Mouse (Mus musculus): ENCODE results near the gene Lrrc29. TPM values are rescaled to one million over a fixed set of nuclear protein-coding genes. Genes with fewer than 3 reads are reported as not detected.

The Lrrc29 gene
- total RNA-seq, 2 experiments from 2014 or later, result 13.4 to 26.2 TPM

DNA sequence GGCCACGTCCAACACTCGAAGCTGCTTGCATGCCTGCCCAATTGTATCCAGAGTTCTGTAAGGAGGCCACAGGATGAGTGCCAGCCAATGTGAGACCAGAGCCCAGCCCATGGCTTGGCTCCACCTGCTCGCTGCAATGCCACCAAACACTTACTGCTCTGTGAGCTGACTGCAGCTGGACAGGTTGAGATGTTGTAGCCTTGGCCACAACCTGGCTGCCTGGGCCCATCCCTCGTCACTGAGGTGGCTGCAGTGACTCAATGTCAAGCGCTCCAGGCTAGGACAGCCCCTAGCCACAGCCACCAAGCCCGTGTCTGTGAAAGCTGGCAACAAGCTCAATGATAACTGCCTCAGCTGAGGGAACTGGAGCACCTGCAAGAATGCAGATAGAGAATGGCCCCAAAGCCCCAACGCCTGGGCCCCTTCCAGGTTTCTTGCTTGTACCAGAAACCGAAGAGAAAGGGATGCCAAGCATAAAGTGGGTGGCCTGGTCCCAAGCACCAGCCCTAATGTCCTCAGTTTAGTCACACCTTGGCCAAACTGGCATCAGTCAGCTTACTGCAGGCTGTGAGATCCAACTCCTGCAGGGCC, 13.1 kb downstream of the Lrrc29 start:
- ATAC-seq (replicated peaks; ENCODE audit: low FRiP score, poor library complexity, severe bottlenecking), result peak; percentile 18

DNA sequence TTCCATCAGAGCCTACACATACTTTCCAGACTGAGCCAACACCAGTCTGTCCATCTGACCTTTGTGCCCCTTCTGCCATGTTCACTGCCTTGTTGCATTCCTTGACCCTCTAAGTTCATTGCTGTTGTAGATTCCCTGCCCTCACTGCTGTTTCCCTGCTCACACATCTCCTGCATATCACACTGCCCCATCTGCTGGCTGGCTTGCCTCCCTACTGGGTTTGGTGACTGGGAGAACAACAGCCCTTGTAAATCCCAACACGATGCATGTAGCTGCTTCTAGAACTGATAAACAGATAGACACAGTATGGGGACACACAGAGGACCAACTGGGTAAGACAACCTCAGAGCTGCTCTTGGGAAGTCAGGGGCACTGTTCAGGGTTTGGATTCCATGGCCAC, 14.4 kb downstream of the Lrrc29 start:
- 0 out of 2 replicates have a peak, but pooled peaks have one; percentile 7 for ATAC-seq (replicated peaks; ENCODE audit: low FRiP score, poor library complexity, severe bottlenecking)

DNA sequence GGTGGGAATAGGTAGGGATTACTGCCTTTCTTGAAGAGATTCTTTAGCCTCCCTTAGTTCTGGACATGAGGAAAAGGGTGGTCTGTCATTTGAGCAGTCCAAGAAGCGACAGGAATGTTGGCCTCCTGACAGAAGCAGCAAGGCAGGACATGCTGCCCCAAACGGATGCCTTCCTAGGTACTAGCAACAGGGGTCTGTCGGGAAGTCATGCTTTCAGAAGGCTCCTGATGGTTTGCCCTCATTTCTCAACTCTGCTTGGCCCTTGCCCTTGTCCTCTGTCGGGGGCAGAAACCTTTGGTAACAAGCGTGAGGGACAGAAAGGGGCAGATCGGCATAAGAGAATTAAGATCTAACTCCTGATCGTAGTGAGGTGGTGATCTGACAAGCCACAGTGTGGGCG, 16.0 kb downstream of the Lrrc29 start:
- no peak for ATAC-seq (replicated peaks; ENCODE audit: low FRiP score, poor library complexity, severe bottlenecking)

DNA sequence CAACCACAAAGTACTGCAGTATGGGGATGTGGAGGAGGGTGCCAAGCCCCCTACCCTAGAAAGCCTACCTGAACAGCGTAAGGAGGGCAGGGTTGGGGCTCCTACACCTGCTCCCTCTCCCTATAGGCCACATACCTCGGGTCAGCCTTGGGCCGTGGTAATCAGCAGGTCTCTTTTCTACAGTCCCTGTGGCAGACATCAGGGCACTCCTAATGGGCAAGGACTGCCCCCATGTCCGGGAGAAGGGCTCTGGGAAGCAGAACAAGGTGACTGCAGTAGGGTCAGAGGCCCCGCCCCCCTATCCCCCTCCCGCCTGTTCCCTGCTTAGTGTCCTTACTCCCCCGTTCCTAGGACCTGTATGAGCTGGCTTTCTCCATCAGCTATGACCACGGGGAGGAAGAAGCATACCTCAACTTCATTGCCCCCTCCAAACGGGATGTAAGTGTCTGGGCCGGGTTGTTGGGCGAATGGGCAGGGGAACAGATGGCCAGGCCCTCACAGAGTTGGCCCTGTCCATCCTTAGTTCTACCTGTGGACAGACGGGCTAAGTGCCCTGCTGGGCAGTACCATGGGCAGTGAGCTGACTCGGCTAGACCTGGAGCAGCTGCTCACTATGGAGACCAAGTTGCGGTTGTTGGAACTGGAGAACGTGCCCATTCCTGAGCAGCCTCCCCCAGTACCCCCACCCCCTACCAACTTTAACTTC, 16.8 kb downstream of the Lrrc29 start:
- no peak for ATAC-seq (replicated peaks; ENCODE audit: low FRiP score, poor library complexity, severe bottlenecking)

DNA sequence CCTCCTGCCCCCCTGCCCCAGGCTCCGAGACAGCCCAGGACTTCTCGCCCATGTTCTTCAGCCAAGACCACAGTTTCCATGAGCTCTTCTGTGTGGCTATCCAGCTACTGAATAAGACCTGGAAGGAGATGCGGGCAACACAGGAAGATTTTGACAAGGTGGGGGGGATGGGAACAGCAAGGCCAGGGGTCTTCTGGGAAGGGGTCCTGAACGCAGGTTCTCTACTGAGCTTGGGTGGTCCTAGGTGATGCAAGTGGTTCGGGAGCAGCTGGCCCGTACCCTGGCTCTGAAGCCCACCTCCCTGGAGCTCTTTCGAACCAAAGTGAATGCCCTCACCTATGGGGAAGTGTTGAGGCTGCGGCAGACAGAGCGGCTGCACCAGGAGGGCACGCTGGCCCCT, 17.6 kb downstream of the Lrrc29 start:
- ATAC-seq (replicated peaks; ENCODE audit: low FRiP score, poor library complexity, severe bottlenecking), result no peak

DNA sequence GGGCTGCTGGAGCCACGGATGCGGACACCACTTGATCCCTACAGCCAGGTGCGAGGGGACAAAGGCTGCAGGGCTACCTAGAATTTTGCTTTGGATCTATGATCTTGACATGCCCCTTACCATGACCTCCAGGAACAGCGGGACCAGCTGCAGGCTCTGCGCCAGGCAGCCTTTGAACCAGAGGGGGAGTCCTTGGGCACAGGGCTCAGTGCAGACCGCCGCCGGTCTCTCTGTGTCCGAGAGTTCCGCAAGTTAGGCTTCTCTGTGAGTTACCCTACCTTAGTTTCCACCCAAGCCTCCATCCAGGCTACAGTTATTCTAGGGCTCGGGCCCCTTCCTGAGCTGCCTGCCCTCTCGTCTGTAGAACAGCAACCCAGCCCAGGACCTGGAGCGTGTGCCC, 18.4 kb downstream of the Lrrc29 start:
- ATAC-seq (replicated peaks; ENCODE audit: low FRiP score, poor library complexity, severe bottlenecking), result no peak

DNA sequence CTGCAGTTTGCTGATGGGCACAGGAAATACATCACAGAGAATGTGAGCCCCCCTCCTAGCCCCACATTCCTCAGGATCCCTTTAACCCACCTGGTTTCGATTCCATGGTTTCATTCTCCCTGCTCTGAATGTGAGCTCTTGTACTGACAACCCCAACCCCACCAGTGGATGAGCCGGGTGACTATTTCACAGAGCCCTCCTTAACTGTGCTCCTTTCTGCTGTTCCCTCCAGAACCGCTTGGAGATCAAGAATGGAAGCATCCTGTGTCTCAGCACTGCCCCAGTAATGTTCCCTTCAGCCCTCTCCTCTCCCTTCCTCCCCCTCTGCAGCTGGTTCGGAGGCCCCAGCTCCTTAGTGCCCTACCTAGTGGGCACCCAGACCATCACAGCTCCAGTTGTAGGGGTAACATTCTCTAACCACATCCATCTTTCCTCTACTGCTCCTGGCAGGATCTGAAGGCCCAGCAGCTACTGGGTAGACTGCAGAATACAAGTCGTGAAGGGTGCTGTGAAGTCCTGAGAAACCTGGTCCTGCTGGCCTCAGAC, 19.9 kb downstream of the Lrrc29 start:
- no peak for ATAC-seq (replicated peaks; ENCODE audit: low FRiP score, poor library complexity, severe bottlenecking)

DNA sequence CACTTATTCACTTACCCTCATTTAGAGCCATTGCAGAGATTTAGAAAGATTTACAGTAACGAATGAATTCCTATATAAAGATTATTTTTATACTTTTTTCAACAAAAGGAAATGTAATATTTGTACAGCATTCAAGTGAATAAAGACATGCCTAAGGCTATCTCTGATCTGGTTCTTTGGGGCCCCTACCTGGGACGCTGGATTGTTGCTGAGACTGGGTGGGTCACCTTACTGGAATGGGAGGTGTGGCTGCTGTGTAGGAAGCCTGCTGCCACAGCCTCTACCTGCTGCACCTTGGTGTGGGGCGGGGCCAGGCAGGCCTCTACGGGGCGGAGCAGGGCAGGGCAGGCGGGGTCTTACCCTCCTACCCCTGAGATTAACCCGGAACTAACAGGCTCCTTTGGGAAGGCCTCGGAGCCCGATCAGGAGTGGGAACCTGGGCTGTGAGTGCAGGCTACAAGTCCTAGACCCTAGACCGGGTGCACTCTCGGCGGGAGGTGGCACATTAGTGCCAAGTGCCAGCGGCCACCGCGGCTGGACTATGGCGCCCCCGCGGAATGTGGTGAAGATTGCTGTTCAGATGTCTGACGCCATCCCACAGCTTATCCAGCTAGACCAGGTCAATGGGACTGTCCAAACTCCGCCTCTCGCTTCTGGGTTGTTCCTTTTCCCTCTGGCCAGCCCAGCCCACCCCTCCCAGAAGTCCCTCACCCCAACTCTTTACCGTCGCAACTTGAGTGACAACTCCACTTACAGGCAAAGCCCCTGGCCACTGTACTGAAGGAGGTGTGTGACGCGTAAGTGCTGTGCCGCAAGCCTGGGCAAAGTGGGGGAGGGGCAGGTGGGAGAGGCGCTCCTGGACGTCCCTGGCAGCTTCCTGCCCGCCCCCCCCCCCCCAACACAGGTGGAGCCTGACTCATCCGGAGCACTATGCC, 20.6 kb downstream of the Lrrc29 start, which contains the start of gene Elmo3:
Gene Elmo3 (plus strand): TSS at position 391 of the 935 bp plus-strand sequence.
- peak; percentile 56 for ATAC-seq (replicated peaks; ENCODE audit: low FRiP score, poor library complexity, severe bottlenecking)

DNA sequence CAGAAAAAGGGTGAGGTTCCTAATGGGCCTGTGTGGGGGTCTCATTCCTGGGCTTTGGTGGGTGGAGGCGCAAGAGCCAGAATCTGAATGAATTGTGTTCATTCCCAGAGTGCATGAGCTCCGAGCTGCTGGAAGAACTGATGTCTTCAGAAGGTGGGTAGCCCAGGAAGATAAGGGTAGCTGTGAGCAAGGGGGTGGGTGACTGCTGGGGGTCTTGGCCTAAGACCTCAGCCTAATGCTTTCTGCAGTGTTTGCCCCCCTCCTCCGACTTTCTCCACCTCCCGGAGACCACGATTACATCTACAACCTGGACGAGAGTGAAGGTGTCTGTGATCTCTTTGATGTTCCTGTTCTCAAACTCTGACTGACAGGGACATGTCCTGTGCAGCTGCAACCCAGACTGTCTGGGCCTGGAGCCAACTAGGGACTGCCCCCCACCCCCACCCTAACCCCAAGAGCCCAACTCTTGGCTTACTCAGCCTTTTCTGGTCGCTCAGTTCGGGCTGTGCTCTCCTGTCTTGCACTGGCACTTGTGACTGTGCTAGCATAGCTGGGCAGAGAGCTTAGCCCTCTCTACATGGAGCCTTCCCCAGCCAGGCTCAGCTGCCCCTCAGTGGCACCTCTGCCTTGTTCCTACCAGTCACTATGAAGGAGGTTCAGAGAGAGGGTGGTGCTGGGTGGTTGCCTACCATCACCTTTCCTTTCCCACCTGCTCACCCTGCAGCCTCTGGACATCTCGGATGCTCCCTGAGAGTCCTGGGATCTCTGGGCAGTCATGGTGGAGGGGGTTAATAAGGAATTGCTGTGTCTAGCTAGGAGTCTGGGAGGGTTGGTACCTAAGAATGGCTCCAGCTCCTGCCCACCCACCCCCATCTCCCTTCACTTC, 21.5 kb downstream of the Lrrc29 start:
- no peak for ATAC-seq (replicated peaks; ENCODE audit: low FRiP score, poor library complexity, severe bottlenecking)

DNA sequence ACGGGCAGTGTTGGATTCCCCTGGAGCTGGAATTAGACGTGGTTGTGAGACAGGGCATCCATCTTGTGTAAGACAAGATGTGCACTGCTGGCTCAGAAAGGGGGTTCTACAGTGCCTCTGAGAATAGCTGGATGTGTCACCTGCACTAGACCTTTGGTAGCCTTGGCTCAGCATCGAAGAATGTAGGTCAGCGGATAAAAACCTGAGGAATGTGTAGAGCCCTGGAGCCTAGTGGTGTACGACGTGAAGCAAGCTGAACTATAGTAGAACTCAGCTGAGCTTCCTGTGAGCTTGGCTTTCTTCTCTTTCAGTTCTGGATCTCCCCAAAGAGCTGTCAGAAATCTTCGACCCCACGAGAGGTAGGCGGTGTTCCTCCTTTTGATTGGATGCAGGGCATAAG, 22.2 kb downstream of the Lrrc29 start:
- ATAC-seq (replicated peaks; ENCODE audit: low FRiP score, poor library complexity, severe bottlenecking), result no peak

DNA sequence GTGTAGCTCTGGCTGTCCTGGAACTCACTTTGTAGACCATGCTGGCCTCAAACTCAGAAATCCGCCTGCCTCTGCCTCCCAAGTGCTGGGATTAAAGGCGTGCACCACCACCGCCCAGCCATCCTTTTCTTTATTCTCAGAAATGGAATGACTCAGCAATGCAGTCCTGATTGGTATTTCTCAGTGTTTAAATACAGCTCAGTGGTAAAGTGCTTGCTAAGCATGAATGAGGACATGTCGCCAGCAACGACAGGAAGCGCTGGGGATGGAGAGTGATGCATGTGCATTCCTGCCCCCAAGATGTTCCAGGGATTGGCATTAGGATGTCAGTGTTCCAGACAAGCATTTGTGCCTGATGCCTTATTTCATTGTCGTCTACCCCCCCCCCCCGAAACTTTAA, 22.7 kb downstream of the Lrrc29 start:
- ATAC-seq (replicated peaks; ENCODE audit: low FRiP score, poor library complexity, severe bottlenecking), result no peak

DNA sequence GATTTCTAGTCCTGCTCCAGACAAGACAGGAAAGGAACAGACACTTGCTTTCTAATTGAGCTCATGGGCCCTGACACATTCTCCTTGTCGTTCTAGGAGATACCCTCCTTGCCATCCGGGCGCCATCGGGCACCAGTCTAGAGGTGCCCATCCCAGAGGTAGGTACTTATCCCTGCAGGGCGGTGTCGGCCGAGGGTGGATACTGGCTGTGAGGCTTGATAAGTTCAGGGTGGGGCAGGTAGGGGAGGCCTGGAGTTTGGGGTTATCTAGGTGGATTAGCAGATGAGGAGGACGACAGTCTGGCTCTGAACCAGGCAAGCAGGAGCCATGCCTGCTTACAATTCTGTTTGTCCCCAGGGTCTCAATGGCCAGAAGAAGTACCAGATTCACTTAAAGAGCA, 26.1 kb downstream of the Lrrc29 start:
- peak; percentile 80 for ATAC-seq (replicated peaks; ENCODE audit: low FRiP score, poor library complexity, severe bottlenecking)

DNA sequence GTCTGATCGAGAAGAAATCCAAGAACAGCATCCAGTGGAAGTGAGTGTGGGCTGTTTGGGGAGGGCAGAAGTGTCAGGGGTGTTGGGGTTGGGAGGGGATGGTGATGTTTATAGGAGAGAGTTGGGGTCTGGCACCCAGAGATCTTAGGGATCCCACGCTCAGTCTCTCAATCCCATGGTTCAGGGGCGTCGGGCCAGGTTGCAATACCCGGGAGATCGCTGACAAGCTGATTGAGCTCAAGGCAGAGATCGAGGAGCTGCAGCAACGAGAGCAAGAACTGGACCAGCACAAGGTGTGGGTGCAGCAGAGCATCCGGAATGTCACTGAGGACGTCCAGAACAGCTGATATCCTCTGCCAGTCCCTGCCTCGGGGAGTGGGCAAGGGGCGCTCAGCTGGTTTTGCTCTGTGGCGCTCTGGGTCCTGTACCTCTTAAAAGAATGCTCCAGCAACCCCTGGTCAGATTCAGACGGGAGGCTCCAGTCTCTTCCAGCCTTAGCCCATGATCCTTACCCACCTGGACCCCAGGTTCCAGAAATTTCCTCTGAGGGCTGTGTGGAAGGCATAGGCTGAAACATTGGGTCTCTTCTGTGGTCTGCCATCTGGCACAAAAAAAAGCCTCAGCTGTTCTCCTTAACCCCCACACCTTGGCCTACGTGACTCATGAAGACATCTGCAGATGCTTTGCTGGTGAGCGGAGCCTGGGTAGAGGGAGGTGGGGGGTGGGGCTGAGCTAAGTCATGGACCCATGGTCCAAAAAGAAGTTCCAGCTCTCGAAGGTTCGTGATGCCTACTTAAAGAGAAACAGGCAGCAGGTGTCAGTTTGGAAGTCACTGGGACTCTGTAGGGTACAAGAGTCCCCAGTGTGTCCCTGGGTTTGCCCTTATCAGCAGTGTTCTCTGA, 27.5 kb downstream of the Lrrc29 start:
- peak; percentile 17; the same call in 1 of the 2 replicates for ATAC-seq (replicated peaks; ENCODE audit: low FRiP score, poor library complexity, severe bottlenecking)

DNA sequence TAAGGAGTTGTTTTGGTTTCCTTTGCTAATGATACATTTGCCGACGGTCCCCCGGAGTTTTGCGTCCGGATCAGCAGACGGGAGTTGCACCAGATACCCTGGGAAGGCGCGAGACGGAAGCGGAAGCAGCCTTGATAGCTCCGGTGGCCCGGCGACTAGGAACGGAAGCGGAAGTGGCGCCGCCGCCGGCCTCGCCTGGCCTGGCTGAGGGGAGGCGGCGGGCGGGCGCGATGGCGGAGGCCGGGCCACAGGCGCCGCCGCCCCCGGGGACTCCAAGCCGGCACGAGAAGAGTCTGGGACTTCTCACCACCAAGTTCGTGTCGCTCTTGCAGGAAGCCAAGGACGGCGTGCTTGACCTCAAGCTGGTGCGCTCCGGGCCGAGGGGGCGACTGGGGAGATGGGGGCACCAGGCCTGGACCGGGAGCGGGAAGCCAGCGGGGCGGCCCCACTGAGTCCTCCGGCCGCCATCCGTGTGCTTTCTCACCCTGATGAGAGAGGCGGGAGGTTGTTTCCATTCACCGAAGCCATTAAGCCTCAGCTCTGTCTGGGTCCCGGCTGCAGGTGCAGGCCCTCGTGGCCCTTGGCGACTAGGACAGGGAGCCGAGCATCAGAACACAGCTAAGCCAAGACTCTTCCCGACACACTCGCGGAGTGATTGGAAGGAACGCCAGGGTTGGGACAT, 28.4 kb downstream of the Lrrc29 start, which contains the start of gene E2f4:
Gene E2f4 (plus strand): TSS at position 153 of the 682 bp plus-strand sequence.
- ATAC-seq (replicated peaks; ENCODE audit: low FRiP score, poor library complexity, severe bottlenecking), result peak; percentile 73

DNA sequence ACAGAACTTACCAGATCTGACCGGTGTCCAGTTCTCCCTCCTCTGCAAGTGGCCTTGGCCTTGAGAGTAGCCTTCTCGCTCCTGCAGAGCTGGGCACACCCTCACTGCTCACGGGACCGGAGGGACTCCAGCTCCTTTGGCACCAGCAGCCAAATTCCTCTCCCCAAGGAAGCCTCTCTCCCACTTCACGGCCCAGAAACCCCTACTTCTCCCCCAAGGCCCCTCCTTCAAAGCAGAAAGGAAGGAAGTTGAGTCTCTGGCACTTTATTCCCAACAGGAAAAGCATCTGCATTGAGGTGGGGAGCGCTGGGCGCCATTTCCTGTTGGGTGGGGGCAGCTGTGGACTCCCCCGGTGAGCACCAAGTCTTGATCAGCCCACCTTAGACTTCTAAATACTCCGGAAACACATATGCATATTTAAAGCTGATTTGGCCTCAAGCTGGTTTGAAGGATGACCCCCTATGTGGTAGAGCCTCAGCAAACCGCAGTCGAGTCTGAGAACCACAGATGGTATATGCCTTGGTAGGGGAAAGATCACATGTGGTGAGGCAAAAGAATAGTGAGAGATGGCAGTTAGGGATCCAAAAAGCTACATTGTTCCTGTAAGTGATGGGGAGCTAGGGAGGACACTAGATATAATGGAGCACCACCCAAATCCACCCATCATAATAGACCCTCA, 30.0 kb downstream of the Lrrc29 start, which contains the start of gene Exoc3l:
Gene Exoc3l (minus strand): TSS at position 207 of the 679 bp plus-strand sequence.
- no peak for ATAC-seq (replicated peaks; ENCODE audit: low FRiP score, poor library complexity, severe bottlenecking)

DNA sequence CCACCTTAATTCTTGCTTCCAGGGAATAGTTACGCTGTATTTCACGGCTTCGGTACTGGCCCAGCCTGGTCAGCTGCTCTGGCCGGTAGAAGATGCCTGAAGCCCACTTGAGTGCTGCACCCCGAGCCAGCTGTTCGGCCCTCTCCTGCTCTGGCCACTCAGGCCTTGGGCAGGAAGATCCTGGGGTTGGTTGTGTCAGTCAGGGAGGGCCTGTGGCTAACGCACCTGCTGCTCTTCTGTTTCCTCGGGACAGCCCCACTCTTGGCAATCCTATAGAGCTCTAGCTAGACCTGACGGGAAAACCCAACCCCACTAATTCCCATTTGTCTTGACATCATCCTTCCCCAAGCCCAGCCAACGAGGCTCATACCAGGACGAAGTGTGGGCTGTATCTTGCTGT, 30.8 kb downstream of the Lrrc29 start:
- ATAC-seq (replicated peaks; ENCODE audit: low FRiP score, poor library complexity, severe bottlenecking), result no peak

DNA sequence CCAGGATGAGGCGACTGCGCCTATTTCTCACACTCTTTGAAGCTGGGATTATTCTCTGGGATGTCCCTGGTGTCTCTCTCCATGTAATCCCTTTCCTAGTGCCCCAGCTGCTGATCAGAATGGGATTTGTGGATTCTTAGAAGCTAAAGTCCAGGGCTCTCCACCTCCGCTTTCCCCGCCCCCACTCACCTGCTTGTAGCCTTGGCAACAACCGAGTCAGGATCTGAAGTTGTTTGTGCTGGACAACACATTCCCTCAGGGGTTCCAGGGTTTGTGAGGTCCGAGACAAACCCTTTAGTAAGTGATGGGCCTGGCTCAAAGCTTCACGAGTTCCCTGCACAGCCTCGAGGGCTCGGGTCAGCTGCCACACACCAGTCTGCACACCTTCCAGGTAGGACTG, 31.3 kb downstream of the Lrrc29 start:
- no peak for ATAC-seq (replicated peaks; ENCODE audit: low FRiP score, poor library complexity, severe bottlenecking)

All from erythroblast, adult 5-6 weeks (primary cell).